Mouse (Mus musculus): Measurements from ENCODE around the gene Bcl2l13. TPM values are rescaled to one million over a fixed set of nuclear protein-coding genes. Genes with fewer than 3 reads are reported as not detected.
A peak's percentile ranks its signal among the peaks of the same experiment; 100 is the strongest.
"Not testable (repeated sequence)": the region's sequence is repeated elsewhere in the genome, so short reads cannot be mapped to it uniquely, and the experiment has no call there.

The Bcl2l13 gene
- polyA plus RNA-seq, 1 experiment from 2014 or later = 35.2 TPM

GRCm38 (mm10) chr6:120836389-120837151, 558 bp downstream of the Bcl2l13 start:
- Histone ChIP-seq H3K9me3 (ENCODE audit: control insufficient read depth, low read length) (no peaks in the 10 kb centered on the region), H3K4me2 (ENCODE audit: low read depth, severe bottlenecking) (peak overlapping the region; percentile 69), H3K36me3 (ENCODE audit: control insufficient read depth, insufficient read depth, low read length) (no peaks in the 10 kb centered on the region), H3K9ac (ENCODE audit: low read length) (peak overlapping the region; percentile 93), H3K4me1 (ENCODE audit: control insufficient read depth, insufficient read depth, low read length) (no peaks in the 10 kb centered on the region), H3K4me3 (ENCODE audit: low read depth, low read length) (peak overlapping the region; percentile 87), H3K27me3 (ENCODE audit: control insufficient read depth, insufficient read depth, low read length) (no peaks in the 10 kb centered on the region), H3K27ac (replicated peaks; ENCODE audit: low read depth, low read length) (peak overlapping the region; percentile 84)
- DNase-seq (ENCODE audit: low spot score) (no peak), ATAC-seq (ENCODE audit: insufficient number of reproducible peaks, low FRiP score, low TSS enrichment, low read depth) (peak; percentile 77)
- WGBS = 4% methylated on average over 37 of the region's 37 CpGs

DNA sequence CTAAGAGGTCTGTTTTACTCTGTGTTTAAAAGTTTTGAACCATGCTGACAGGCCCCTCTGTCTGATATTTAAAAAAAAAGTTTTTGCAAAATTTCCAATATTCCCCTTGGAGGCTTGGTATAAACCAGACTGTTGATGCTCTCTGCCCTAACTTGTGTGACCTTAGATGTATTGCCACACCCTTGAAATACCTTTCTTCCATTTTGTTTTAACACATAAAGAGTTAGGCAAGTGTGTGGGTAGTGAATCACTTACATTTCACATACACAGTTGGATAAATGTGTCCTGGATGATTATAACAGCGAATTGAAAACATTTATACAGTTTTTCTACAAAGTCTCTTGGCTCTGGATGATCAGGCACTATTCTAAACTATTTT, 1.1 kb downstream of the Bcl2l13 start:
- no peak for ATAC-seq (ENCODE audit: insufficient number of reproducible peaks, low FRiP score, low TSS enrichment, low read depth)
- Histone ChIP-seq H3K4me2 (ENCODE audit: low read depth, severe bottlenecking) (peak overlapping the region; percentile 69), H3K9ac (ENCODE audit: low read length) (no peak overlapping the region), H3K4me1 (ENCODE audit: control insufficient read depth, insufficient read depth, low read length) (no peaks in the 10 kb centered on the region), H3K9me3 (ENCODE audit: control insufficient read depth, low read length) (no peaks in the 10 kb centered on the region), H3K4me3 (ENCODE audit: low read depth, low read length) (peak overlapping the region; percentile 87), H3K27me3 (ENCODE audit: control insufficient read depth, insufficient read depth, low read length) (no peaks in the 10 kb centered on the region), H3K27ac (replicated peaks; ENCODE audit: low read depth, low read length) (no peak overlapping the region), H3K36me3 (ENCODE audit: control insufficient read depth, insufficient read depth, low read length) (no peaks in the 10 kb centered on the region)
- 73% methylated on average over 1 of the region's 1 CpGs for WGBS
- no peak for DNase-seq (ENCODE audit: low spot score)

GRCm38 (mm10) chr6:120840258-120840657, 4.2 kb downstream of the Bcl2l13 start:
- no peaks in the 10 kb centered on the region for H3K36me3 ChIP-seq (ENCODE audit: control insufficient read depth, insufficient read depth, low read length)
- H3K9ac ChIP-seq (ENCODE audit: low read length) = no peak overlapping the region
- H3K9me3 ChIP-seq (ENCODE audit: control insufficient read depth, low read length) = no peaks in the 10 kb centered on the region
- no peaks in the 10 kb centered on the region for H3K4me1 ChIP-seq (ENCODE audit: control insufficient read depth, insufficient read depth, low read length)
- no peak for DNase-seq (ENCODE audit: low spot score)
- H3K27ac ChIP-seq (replicated peaks; ENCODE audit: low read depth, low read length) = no peak overlapping the region
- no peak for ATAC-seq (ENCODE audit: insufficient number of reproducible peaks, low FRiP score, low TSS enrichment, low read depth)
- no peak overlapping the region for H3K4me3 ChIP-seq (ENCODE audit: low read depth, low read length)
- no peaks in the 10 kb centered on the region for H3K27me3 ChIP-seq (ENCODE audit: control insufficient read depth, insufficient read depth, low read length)
- WGBS = 97% methylated on average over 7 of the region's 7 CpGs
- H3K4me2 ChIP-seq (ENCODE audit: low read depth, severe bottlenecking) = no peak overlapping the region

DNA sequence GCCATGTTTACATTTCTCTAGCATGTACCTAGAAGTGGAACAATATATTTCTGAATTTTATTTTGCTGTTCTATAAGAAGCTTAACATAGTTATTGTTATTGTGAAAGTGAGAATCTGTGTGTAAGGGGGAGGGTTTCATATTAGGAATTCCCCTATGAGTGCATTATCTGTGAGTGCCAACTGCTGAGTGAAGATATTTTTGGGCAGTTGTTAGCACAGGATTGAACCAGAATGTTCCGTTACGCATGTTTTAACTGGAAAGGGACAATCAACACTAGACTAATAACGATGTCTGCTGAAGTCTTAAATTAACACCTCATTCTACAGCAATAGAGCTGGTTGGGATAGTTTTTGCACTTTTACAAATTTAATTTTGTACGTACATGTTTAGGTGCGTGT, 5.7 kb downstream of the Bcl2l13 start:
- ATAC-seq (ENCODE audit: insufficient number of reproducible peaks, low FRiP score, low TSS enrichment, low read depth) (no peak), DNase-seq (ENCODE audit: low spot score) (no peak)
- H3K27me3 ChIP-seq (ENCODE audit: control insufficient read depth, insufficient read depth, low read length) = no peaks in the 10 kb centered on the region
- H3K27ac ChIP-seq (replicated peaks; ENCODE audit: low read depth, low read length) = no peak overlapping the region
- no peak overlapping the region for H3K9ac ChIP-seq (ENCODE audit: low read length)
- WGBS = 94% methylated on average over 5 of the region's 5 CpGs
- H3K9me3 ChIP-seq (ENCODE audit: control insufficient read depth, low read length) = no peaks in the 10 kb centered on the region
- no peaks in the 10 kb centered on the region for H3K36me3 ChIP-seq (ENCODE audit: control insufficient read depth, insufficient read depth, low read length)
- H3K4me2 ChIP-seq (ENCODE audit: low read depth, severe bottlenecking) = no peak overlapping the region
- H3K4me3 ChIP-seq (ENCODE audit: low read depth, low read length) = no peak overlapping the region
- no peaks in the 10 kb centered on the region for H3K4me1 ChIP-seq (ENCODE audit: control insufficient read depth, insufficient read depth, low read length)

GRCm38 (mm10) chr6:120850720-120851119, 14.7 kb downstream of the Bcl2l13 start:
- H3K36me3 ChIP-seq (ENCODE audit: control insufficient read depth, insufficient read depth, low read length); H3K4me1 ChIP-seq (ENCODE audit: control insufficient read depth, insufficient read depth, low read length): not testable (repeated sequence)

GRCm38 (mm10) chr6:120854413-120854812, 18.4 kb downstream of the Bcl2l13 start:
- no peaks in the 10 kb centered on the region for H3K27me3 ChIP-seq (ENCODE audit: control insufficient read depth, insufficient read depth, low read length)
- H3K4me2 ChIP-seq (ENCODE audit: low read depth, severe bottlenecking) = no peak overlapping the region
- H3K9me3 ChIP-seq (ENCODE audit: control insufficient read depth, low read length) = no peaks in the 10 kb centered on the region
- peaks cover 6% of the 10 kb centered on the region for H3K36me3 ChIP-seq (ENCODE audit: control insufficient read depth, insufficient read depth, low read length)
- ATAC-seq (ENCODE audit: insufficient number of reproducible peaks, low FRiP score, low TSS enrichment, low read depth) = no peak
- DNase-seq (ENCODE audit: low spot score) = no peak
- no peak overlapping the region for H3K9ac ChIP-seq (ENCODE audit: low read length)
- no peaks in the 10 kb centered on the region for H3K4me1 ChIP-seq (ENCODE audit: control insufficient read depth, insufficient read depth, low read length)
- 81% methylated on average over 10 of the region's 10 CpGs for WGBS
- no peak overlapping the region for H3K27ac ChIP-seq (replicated peaks; ENCODE audit: low read depth, low read length)
- no peak overlapping the region for H3K4me3 ChIP-seq (ENCODE audit: low read depth, low read length)

More at GRCm38 (mm10) chr6:120850720-120851119, 14.7 kb downstream of the Bcl2l13 start:
- H3K27me3 ChIP-seq (ENCODE audit: control insufficient read depth, insufficient read depth, low read length); DNase-seq (ENCODE audit: low spot score); ATAC-seq (ENCODE audit: insufficient number of reproducible peaks, low FRiP score, low TSS enrichment, low read depth); H3K4me3 ChIP-seq (ENCODE audit: low read depth, low read length); H3K9ac ChIP-seq (ENCODE audit: low read length); H3K4me2 ChIP-seq (ENCODE audit: low read depth, severe bottlenecking); H3K27ac ChIP-seq (replicated peaks; ENCODE audit: low read depth, low read length); H3K9me3 ChIP-seq (ENCODE audit: control insufficient read depth, low read length): not testable (repeated sequence)

DNA sequence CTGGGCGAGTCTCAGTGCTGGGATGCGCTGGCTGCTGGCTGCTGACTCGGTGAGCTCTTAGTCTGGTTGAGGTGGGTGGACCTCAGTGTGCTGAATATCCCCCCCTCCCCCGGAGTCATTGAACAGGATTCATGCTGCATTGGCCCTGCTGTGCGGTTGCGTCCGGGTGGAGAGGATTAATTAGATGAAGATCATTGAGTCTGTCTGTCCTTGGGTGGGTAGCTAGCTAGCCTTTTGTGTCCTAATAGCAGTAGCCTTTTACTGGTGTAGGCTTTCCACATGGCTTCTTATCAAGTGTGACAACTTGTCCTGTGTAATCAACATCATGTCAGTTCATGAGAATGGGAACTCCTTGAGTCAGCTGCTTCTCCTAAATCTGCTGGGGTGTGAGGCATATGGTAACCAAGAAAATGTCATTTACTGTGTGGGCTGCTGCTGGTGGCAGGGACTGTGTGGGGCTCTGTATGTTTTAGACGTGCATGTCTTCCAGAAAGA, 22.3 kb downstream of the Bcl2l13 start:
- no peak overlapping the region for H3K4me2 ChIP-seq (ENCODE audit: low read depth, severe bottlenecking)
- ATAC-seq (ENCODE audit: insufficient number of reproducible peaks, low FRiP score, low TSS enrichment, low read depth) (no peak), DNase-seq (ENCODE audit: low spot score) (no peak)
- no peak overlapping the region for H3K4me3 ChIP-seq (ENCODE audit: low read depth, low read length)
- H3K9ac ChIP-seq (ENCODE audit: low read length) = no peak overlapping the region
- H3K4me1 ChIP-seq (ENCODE audit: control insufficient read depth, insufficient read depth, low read length) = no peaks in the 10 kb centered on the region
- H3K9me3 ChIP-seq (ENCODE audit: control insufficient read depth, low read length) = no peaks in the 10 kb centered on the region
- H3K27me3 ChIP-seq (ENCODE audit: control insufficient read depth, insufficient read depth, low read length) = no peaks in the 10 kb centered on the region
- no peak overlapping the region for H3K27ac ChIP-seq (replicated peaks; ENCODE audit: low read depth, low read length)
- WGBS = 82% methylated on average over 8 of the region's 8 CpGs
- H3K36me3 ChIP-seq (ENCODE audit: control insufficient read depth, insufficient read depth, low read length) = peaks cover 6% of the 10 kb centered on the region

- H3K36me3 ChIP-seq (ENCODE audit: control insufficient read depth, insufficient read depth, low read length) = peaks cover 6% of the 10 kb centered on the region
- no peak overlapping the region for H3K9ac ChIP-seq (ENCODE audit: low read length)
- H3K27me3 ChIP-seq (ENCODE audit: control insufficient read depth, insufficient read depth, low read length) = no peaks in the 10 kb centered on the region
- DNase-seq (ENCODE audit: low spot score) (no peak), ATAC-seq (ENCODE audit: insufficient number of reproducible peaks, low FRiP score, low TSS enrichment, low read depth) (no peak)
- H3K9me3 ChIP-seq (ENCODE audit: control insufficient read depth, low read length) = no peaks in the 10 kb centered on the region
- no peak overlapping the region for H3K4me2 ChIP-seq (ENCODE audit: low read depth, severe bottlenecking)
- 98% methylated on average over 3 of the region's 3 CpGs for WGBS
- H3K27ac ChIP-seq (replicated peaks; ENCODE audit: low read depth, low read length) = no peak overlapping the region
- no peaks in the 10 kb centered on the region for H3K4me1 ChIP-seq (ENCODE audit: control insufficient read depth, insufficient read depth, low read length)
- no peak overlapping the region for H3K4me3 ChIP-seq (ENCODE audit: low read depth, low read length)
Observed at GRCm38 (mm10) chr6:120860079-120860478, 24.1 kb downstream of the Bcl2l13 start.
